Mouse (Mus musculus) forebrain, embryonic 15.5 days (tissue): Measurements from ENCODE around the gene Stk24. TPM values are rescaled to one million over a fixed set of nuclear protein-coding genes. Genes with fewer than 3 reads are reported as not detected.

ENCODE experiments used
- ATAC-seq: fragments of 200-750 bp; cut with Nextera tagmentation; replicated peaks from 2 replicates; pipeline ENCODE4 v1.8.0; 2017; ENCODE audit warnings: mild to moderate bottlenecking, moderate TSS enrichment, moderate library complexity
- H3K27ac ChIP-seq: fragments of 300-500 bp; sonication (generic); replicated peaks from 2 replicates; pipeline ENCODE4 v1.5.1; 2015; ENCODE audit warnings: mild to moderate bottlenecking, inconsistent platforms
- H3K27me3 ChIP-seq: fragments of 300-500 bp; sonication (generic); 2 replicates; pipeline ENCODE4 v1.6.1; 2015; ENCODE audit warnings: inconsistent platforms
- H3K36me3 ChIP-seq: fragments of 300-500 bp; sonication (generic); 2 replicates; pipeline ENCODE4 v1.6.1; 2015; ENCODE audit warnings: mild to moderate bottlenecking, inconsistent platforms
- H3K4me1 ChIP-seq: fragments of 300-500 bp; sonication (generic); 2 replicates; pipeline ENCODE4 v1.6.1; 2015; ENCODE audit warnings: inconsistent platforms
- H3K4me2 ChIP-seq: fragments of 300-500 bp; sonication (generic); replicated peaks from 2 replicates; pipeline ENCODE4 v1.6.1; 2015; ENCODE audit warnings: mild to moderate bottlenecking, inconsistent platforms
- H3K4me3 ChIP-seq: fragments of 300-500 bp; sonication (generic); 2 replicates; pipeline ENCODE4 v1.5.1; 2015; ENCODE audit warnings: mild to moderate bottlenecking, inconsistent platforms
- H3K9ac ChIP-seq: fragments of 300-500 bp; sonication (generic); replicated peaks from 2 replicates; pipeline ENCODE4 v1.6.1; 2015; ENCODE audit warnings: mild to moderate bottlenecking, inconsistent platforms
- H3K9me3 ChIP-seq: fragments of 300-500 bp; sonication (generic); 2 replicates; pipeline ENCODE4 v1.6.1; 2016; ENCODE audit warnings: inconsistent platforms
- WGBS: fragments of 180-500 bp; shearing (Covaris S2); methylation state at CpG from one replicate; pipeline ENCODE4 v1.1.7; 2015; ENCODE audit warnings: mixed read lengths; 5-methylcytosine and 5-hydroxymethylcytosine counted together
- polyA plus RNA-seq: library from polyadenylated mRNA; unstranded; fragments of >200 nt; fragmentation: Nextera tagmentation; extraction: Ambion mirVana; gene quantifications from 2 replicates; pipeline ENCODE4 v1.2.1, GENCODE M21; 2015

Stk24 gene
- polyA plus RNA-seq, 1 experiment from 2014 or later, result 24.4 TPM

GRCm38 (mm10) chr14:121376566-121376965 lies 3.2 kb downstream of the Stk24 start:
- H3K4me3 ChIP-seq, result no peak overlapping the region
- H3K4me2 ChIP-seq, result no peak overlapping the region
- H3K9ac ChIP-seq, result no peak overlapping the region
- ATAC-seq, result no peak
- H3K9me3 ChIP-seq, result no peaks in the 10 kb centered on the region
- H3K4me1 ChIP-seq, result peaks cover 24% of the 10 kb centered on the region
- 75% methylated on average over 6 of the region's 6 CpGs for WGBS
- H3K27ac ChIP-seq, result no peak overlapping the region
- no peaks in the 10 kb centered on the region for H3K27me3 ChIP-seq
- no peaks in the 10 kb centered on the region for H3K36me3 ChIP-seq

DNA sequence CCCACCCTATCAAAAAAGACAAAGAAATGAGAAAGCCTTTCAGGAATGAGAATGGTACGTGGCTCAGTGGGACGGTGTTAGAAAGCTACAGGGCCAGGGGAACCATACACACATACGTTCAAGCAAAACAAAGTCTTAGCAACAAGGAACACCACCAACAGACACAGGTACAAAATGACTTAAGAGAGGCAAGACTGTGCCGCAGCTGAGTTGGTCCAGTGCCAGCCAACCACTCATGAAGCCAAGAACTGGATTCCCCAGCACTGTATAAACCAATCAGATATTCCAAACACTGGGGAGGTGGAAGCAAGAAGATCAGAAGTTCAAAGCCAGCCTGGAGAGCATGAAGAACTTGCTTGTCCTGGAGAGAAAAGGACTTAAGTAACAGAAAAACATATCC lies 5.9 kb downstream of the Stk24 start:
- no peak overlapping the region for H3K4me2 ChIP-seq
- ATAC-seq, result no peak
- H3K4me1 ChIP-seq, result peaks cover 24% of the 10 kb centered on the region
- 71% methylated on average over 4 of the region's 4 CpGs for WGBS
- H3K9ac ChIP-seq, result no peak overlapping the region
- H3K4me3 ChIP-seq, result no peak overlapping the region
- H3K27ac ChIP-seq, result no peak overlapping the region
- H3K36me3 ChIP-seq, result no peaks in the 10 kb centered on the region
- no peaks in the 10 kb centered on the region for H3K9me3 ChIP-seq
- H3K27me3 ChIP-seq, result no peaks in the 10 kb centered on the region

DNA sequence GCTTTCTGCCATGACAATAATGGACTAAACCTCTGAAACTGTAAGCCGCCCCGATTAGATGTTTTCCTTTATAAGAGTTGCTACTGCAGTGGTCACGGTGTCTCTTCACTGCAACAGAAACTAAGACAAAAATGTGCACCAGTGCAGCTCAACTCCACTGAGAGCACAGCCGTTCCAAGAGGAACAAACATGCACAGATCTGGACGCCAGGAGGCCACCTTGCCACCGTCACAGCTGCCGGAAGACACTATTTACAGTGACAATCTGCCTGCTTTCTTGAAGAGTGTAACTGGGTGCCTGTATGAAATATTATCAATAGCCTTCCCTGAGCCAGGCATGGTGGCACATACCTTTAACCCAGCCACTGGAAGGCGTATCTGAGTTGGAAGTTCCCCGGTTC lies 6.8 kb downstream of the Stk24 start:
- 87% methylated on average over 9 of the region's 9 CpGs for WGBS
- Histone ChIP-seq H3K9ac (no peak overlapping the region), H3K27ac (no peak overlapping the region), H3K9me3 (no peaks in the 10 kb centered on the region), H3K4me1 (peaks cover 22% of the 10 kb centered on the region), H3K4me2 (no peak overlapping the region), H3K36me3 (no peaks in the 10 kb centered on the region), H3K4me3 (no peak overlapping the region), H3K27me3 (no peaks in the 10 kb centered on the region)
- ATAC-seq, result no peak

GRCm38 (mm10) chr14:121371911-121372820 lies 7.6 kb downstream of the Stk24 start:
- H3K4me3 ChIP-seq, result no peak overlapping the region
- H3K27ac ChIP-seq, result no peak overlapping the region
- peaks cover 14% of the 10 kb centered on the region for H3K4me1 ChIP-seq
- H3K9ac ChIP-seq, result no peak overlapping the region
- no peak overlapping the region for H3K4me2 ChIP-seq
- no peak for ATAC-seq
- 92% methylated on average over 5 of the region's 5 CpGs for WGBS
- H3K36me3 ChIP-seq, result no peaks in the 10 kb centered on the region
- no peaks in the 10 kb centered on the region for H3K9me3 ChIP-seq
- H3K27me3 ChIP-seq, result no peaks in the 10 kb centered on the region

- Histone ChIP-seq H3K4me3 (no peak overlapping the region), H3K4me2 (no peak overlapping the region), H3K9ac (no peak overlapping the region), H3K27ac (no peak overlapping the region), H3K4me1 (peaks cover 26% of the 10 kb centered on the region), H3K36me3 (no peaks in the 10 kb centered on the region), H3K9me3 (no peaks in the 10 kb centered on the region), H3K27me3 (no peaks in the 10 kb centered on the region)
- WGBS, result 52% methylated on average over 5 of the region's 5 CpGs
- no peak for ATAC-seq
These were observed 10.4 kb downstream of the Stk24 start for GRCm38 (mm10) chr14:121369385-121369784.

DNA sequence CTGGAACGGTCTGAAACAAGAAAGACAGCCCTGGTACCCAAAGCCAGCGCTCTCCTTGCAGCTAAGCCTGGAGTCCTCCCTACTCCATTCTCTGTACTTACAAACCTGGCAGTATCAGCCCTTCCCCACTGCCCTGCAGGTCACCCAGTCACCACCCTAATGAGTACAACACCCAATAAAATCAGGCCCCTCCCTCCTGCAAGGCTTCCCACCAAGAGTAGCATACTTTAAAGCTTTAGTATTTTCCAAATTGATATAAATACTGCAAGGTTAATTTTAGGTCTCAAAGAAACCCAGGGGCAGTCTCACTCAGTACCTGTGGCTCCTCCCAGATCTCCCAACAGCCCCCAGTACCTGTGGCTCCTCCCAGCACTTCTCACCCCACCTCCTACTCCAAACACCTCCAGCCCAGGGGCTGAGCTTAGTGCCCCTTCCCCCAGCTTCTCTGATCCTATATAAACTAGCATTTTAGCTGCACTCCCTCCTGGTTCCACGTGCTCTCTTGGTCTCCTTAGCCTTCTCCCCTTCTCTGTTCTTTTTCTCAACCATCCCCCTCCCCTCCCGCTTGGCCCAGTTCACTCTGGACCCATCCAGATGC lies 11.6 kb downstream of the Stk24 start:
- 71% methylated on average over 4 of the region's 4 CpGs for WGBS
- H3K27ac ChIP-seq, result no peak overlapping the region
- no peak overlapping the region for H3K4me3 ChIP-seq
- no peaks in the 10 kb centered on the region for H3K9me3 ChIP-seq
- no peaks in the 10 kb centered on the region for H3K36me3 ChIP-seq
- H3K27me3 ChIP-seq, result no peaks in the 10 kb centered on the region
- H3K4me2 ChIP-seq, result no peak overlapping the region
- ATAC-seq, result no peak
- no peak overlapping the region for H3K9ac ChIP-seq
- H3K4me1 ChIP-seq, result peaks cover 26% of the 10 kb centered on the region

DNA sequence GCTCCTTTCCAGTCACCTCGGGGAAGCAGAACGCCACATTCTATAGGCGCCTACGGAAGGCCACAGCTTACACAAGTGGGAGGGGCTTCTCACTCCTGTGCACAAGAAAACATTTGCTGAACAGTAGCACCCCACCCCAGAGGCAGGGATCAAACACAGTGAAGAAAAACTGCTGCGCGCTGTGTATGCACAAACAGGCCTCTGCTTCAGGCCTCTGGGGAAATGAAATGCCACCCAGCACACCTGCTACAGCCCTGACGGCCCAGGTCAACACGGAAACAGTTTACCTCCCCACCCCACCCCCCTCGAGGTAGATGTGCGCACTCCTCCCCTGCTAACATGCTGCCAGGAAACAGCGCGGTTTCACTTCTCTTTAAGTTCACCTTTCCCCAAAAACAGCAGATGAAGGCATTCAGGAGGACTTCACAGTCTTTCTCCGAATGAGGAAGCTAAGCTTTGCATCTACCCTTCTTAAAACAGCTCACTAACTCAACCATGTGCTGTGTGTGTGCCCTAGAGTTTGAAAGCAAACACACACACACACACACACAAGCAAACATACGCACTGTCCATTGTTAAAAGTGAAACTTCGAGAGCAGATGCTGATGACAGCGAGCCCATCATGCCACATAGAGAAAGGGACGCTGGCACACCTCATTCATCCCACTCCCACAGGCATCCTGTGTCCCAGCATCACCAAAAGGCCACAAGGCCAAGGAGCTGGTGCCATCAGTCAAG lies 13.7 kb downstream of the Stk24 start:
- 73% methylated on average over 17 of the region's 17 CpGs for WGBS
- H3K4me3 ChIP-seq, result no peak overlapping the region

DNA sequence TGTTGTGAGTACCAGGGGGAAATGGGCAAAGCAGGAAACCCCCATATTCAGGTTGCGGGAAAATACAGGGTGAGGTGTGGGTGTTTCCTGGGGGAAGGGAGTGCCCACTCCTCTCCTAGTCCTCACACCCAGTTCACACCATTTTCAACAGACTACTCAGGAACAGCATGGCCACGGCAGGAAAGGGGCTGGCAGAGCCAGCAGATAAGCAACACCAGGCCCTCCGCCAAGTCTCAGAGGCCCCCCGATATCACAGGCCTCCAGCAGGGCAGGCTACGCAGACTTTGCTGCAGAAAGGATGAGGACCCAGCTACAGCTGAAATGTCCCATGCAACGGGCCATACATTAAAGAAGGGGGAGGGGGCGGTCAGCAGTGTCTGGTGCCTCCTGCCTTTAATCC lies 14.4 kb downstream of the Stk24 start:
- Histone ChIP-seq H3K9me3 (no peaks in the 10 kb centered on the region), H3K27ac (0 out of 2 replicates have a peak overlapping the region, but pooled peaks have one; percentile 11), H3K36me3 (no peaks in the 10 kb centered on the region), H3K4me3 (no peak overlapping the region), H3K27me3 (no peaks in the 10 kb centered on the region), H3K4me1 (peaks cover 26% of the 10 kb centered on the region), H3K9ac (no peak overlapping the region), H3K4me2 (no peak overlapping the region)
- ATAC-seq, result peak; percentile 39; the same call in 1 of the 2 replicates
- WGBS, result 66% methylated on average over 7 of the region's 7 CpGs

More for the DNA sequence above, 13.7 kb downstream of the Stk24 start:
- no peaks in the 10 kb centered on the region for H3K9me3 ChIP-seq
- H3K36me3 ChIP-seq, result no peaks in the 10 kb centered on the region
- no peak overlapping the region for H3K4me2 ChIP-seq
- no peaks in the 10 kb centered on the region for H3K27me3 ChIP-seq
- H3K4me1 ChIP-seq, result peaks cover 26% of the 10 kb centered on the region
- H3K27ac ChIP-seq, result no peak overlapping the region
- H3K9ac ChIP-seq, result no peak overlapping the region
- ATAC-seq, result peak; percentile 50; the same call in 1 of the 2 replicates

GRCm38 (mm10) chr14:121364282-121364681 lies 15.5 kb downstream of the Stk24 start:
- H3K9ac ChIP-seq, result no peak overlapping the region
- no peaks in the 10 kb centered on the region for H3K36me3 ChIP-seq
- H3K4me3 ChIP-seq, result no peak overlapping the region
- no peaks in the 10 kb centered on the region for H3K27me3 ChIP-seq
- H3K27ac ChIP-seq, result no peak overlapping the region
- WGBS, result 97% methylated on average over 7 of the region's 7 CpGs
- H3K9me3 ChIP-seq, result no peaks in the 10 kb centered on the region
- H3K4me1 ChIP-seq, result peaks cover 21% of the 10 kb centered on the region
- no peak for ATAC-seq
- no peak overlapping the region for H3K4me2 ChIP-seq

- Histone ChIP-seq H3K27ac (no peak overlapping the region), H3K27me3 (no peaks in the 10 kb centered on the region), H3K4me1 (peaks cover 16% of the 10 kb centered on the region), H3K4me3 (no peak overlapping the region), H3K9ac (no peak overlapping the region), H3K9me3 (no peaks in the 10 kb centered on the region), H3K4me2 (no peak overlapping the region), H3K36me3 (no peaks in the 10 kb centered on the region)
- 90% methylated on average over 17 of the region's 17 CpGs for whole genome bisulfite sequencing
- ATAC-seq, result no peak
These were observed 18.3 kb downstream of the Stk24 start for GRCm38 (mm10) chr14:121361319-121362114.

GRCm38 (mm10) chr14:121359850-121360249 lies 20.0 kb downstream of the Stk24 start:
- H3K4me1 ChIP-seq, result no peaks in the 10 kb centered on the region
- no peak overlapping the region for H3K4me3 ChIP-seq
- H3K36me3 ChIP-seq, result no peaks in the 10 kb centered on the region
- H3K9ac ChIP-seq, result no peak overlapping the region
- H3K27me3 ChIP-seq, result no peaks in the 10 kb centered on the region
- 79% methylated on average over 8 of the region's 8 CpGs for WGBS
- no peak overlapping the region for H3K4me2 ChIP-seq
- no peaks in the 10 kb centered on the region for H3K9me3 ChIP-seq
- ATAC-seq, result no peak
- no peak overlapping the region for H3K27ac ChIP-seq
